Mouse (Mus musculus) brown adipose tissue, adult 24 weeks (tissue): ENCODE measurements around the gene Arhgap35. TPM values are rescaled to one million over a fixed set of nuclear protein-coding genes. Genes with fewer than 3 reads are reported as not detected.

ENCODE experiments used
- H3K27ac ChIP-seq: fragments of 200-500 bp; replicated peaks from 2 replicates; pipeline ENCODE4 v1.5.1; 2012; ENCODE audit warnings: low read depth, mild to moderate bottlenecking, low read length
- H3K4me1 ChIP-seq: fragments of 200-500 bp; 2 replicates; pipeline ENCODE4 v1.6.1; 2012; ENCODE audit warnings: low read length, mixed read lengths; ENCODE audit not compliant: control insufficient read depth, insufficient read depth, insufficient read length
- H3K4me3 ChIP-seq: fragments of 200-500 bp; 2 replicates; pipeline ENCODE4 v1.5.1; 2012; ENCODE audit warnings: low read depth, mild to moderate bottlenecking, low read length, moderate library complexity; ENCODE audit not compliant: insufficient read depth
- polyA plus RNA-seq: library from polyadenylated mRNA; stranded (reverse); fragments of >200 nt; gene quantifications from 2 replicates; pipeline ENCODE4 v1.2.4, GENCODE M21; 2012; ENCODE audit not compliant: missing spikeins, insufficient read depth, insufficient read length

The Arhgap35 gene
- polyA plus RNA-seq, 1 experiment: 33.3 TPM

GRCm38 (mm10) chr7:16475764-16476599 is 138.8 kb downstream of the Arhgap35 start:
- Histone ChIP-seq H3K4me3 (no peak overlapping the region), H3K4me1 (no peaks in the 10 kb centered on the region)

GRCm38 (mm10) chr7:16475321-16475720 is 139.5 kb downstream of the Arhgap35 start:
- Histone ChIP-seq H3K4me3 (no peak overlapping the region), H3K4me1 (no peaks in the 10 kb centered on the region), H3K27ac (no peak overlapping the region)

More at GRCm38 (mm10) chr7:16475764-16476599, 138.8 kb downstream of the Arhgap35 start:
- no peak overlapping the region for H3K27ac ChIP-seq

- peak overlapping the region; percentile 43 for H3K4me3 ChIP-seq
- H3K4me1 ChIP-seq: no peaks in the 10 kb centered on the region
These were observed 140.3 kb downstream of the Arhgap35 start for GRCm38 (mm10) chr7:16474445-16474844.

GRCm38 (mm10) chr7:16473847-16474246 is 140.9 kb downstream of the Arhgap35 start:
- H3K4me1 ChIP-seq: no peaks in the 10 kb centered on the region
- H3K27ac ChIP-seq: no peak overlapping the region
- H3K4me3 ChIP-seq: no peak overlapping the region

More at GRCm38 (mm10) chr7:16474445-16474844, 140.3 kb downstream of the Arhgap35 start:
- H3K27ac ChIP-seq: no peak overlapping the region

- Histone ChIP-seq H3K4me3 (no peak overlapping the region), H3K27ac (no peak overlapping the region), H3K4me1 (no peaks in the 10 kb centered on the region)
These were observed 142.6 kb downstream of the Arhgap35 start for GRCm38 (mm10) chr7:16472116-16472709.

- Histone ChIP-seq H3K4me3 (no peak overlapping the region), H3K27ac (no peak overlapping the region)
These were observed 143.2 kb downstream of the Arhgap35 start for GRCm38 (mm10) chr7:16471549-16471948.

GRCm38 (mm10) chr7:16468115-16468514 is 146.7 kb downstream of the Arhgap35 start:
- H3K4me1 ChIP-seq: no peaks in the 10 kb centered on the region
- H3K27ac ChIP-seq: no peak overlapping the region
- no peak overlapping the region for H3K4me3 ChIP-seq

More at GRCm38 (mm10) chr7:16471549-16471948, 143.2 kb downstream of the Arhgap35 start:
- no peaks in the 10 kb centered on the region for H3K4me1 ChIP-seq

- H3K4me1 ChIP-seq: no peaks in the 10 kb centered on the region
- H3K27ac ChIP-seq: no peak overlapping the region
- no peak overlapping the region for H3K4me3 ChIP-seq
These were observed 148.2 kb downstream of the Arhgap35 start for GRCm38 (mm10) chr7:16466565-16466964.

- Histone ChIP-seq H3K4me3 (no peak overlapping the region), H3K27ac (no peak overlapping the region), H3K4me1 (no peaks in the 10 kb centered on the region)
These were observed 149.2 kb downstream of the Arhgap35 start for GRCm38 (mm10) chr7:16465568-16465967.

GRCm38 (mm10) chr7:16465160-16465559 is 149.6 kb downstream of the Arhgap35 start:
- Histone ChIP-seq H3K27ac (no peak overlapping the region), H3K4me3 (no peak overlapping the region), H3K4me1 (no peaks in the 10 kb centered on the region)

GRCm38 (mm10) chr7:16463214-16463613 is 151.6 kb downstream of the Arhgap35 start:
- Histone ChIP-seq H3K27ac (no peak overlapping the region), H3K4me1 (no peaks in the 10 kb centered on the region)

GRCm38 (mm10) chr7:16461705-16462104 is 153.1 kb downstream of the Arhgap35 start:
- Histone ChIP-seq H3K4me1 (no peaks in the 10 kb centered on the region), H3K4me3 (no peak overlapping the region), H3K27ac (no peak overlapping the region)

More at GRCm38 (mm10) chr7:16463214-16463613, 151.6 kb downstream of the Arhgap35 start:
- no peak overlapping the region for H3K4me3 ChIP-seq

- no peak overlapping the region for H3K27ac ChIP-seq
- H3K4me1 ChIP-seq: no peaks in the 10 kb centered on the region
- no peak overlapping the region for H3K4me3 ChIP-seq
These were observed 153.6 kb downstream of the Arhgap35 start for GRCm38 (mm10) chr7:16461151-16461550.

- H3K27ac ChIP-seq: no peak overlapping the region
- no peaks in the 10 kb centered on the region for H3K4me1 ChIP-seq
- H3K4me3 ChIP-seq: no peak overlapping the region
These were observed 154.2 kb downstream of the Arhgap35 start for GRCm38 (mm10) chr7:16460566-16460965.

GRCm38 (mm10) chr7:16456289-16456688 is 158.5 kb downstream of the Arhgap35 start:
- no peak overlapping the region for H3K27ac ChIP-seq

More at GRCm38 (mm10) chr7:16456289-16456688, 158.5 kb downstream of the Arhgap35 start:
- Histone ChIP-seq H3K4me1 (peaks cover 6% of the 10 kb centered on the region; the same call in 1 of the 2 replicates), H3K4me3 (no peak overlapping the region)
